Mouse (Mus musculus) kidney, embryonic 15.5 days (tissue): ENCODE data around the gene Glra4. TPM values are rescaled to one million over a fixed set of nuclear protein-coding genes. Genes with fewer than 3 reads are reported as not detected.
"Not testable (repeated sequence)": the region's sequence is repeated elsewhere in the genome, so short reads cannot be mapped to it uniquely, and the experiment has no call there.

ENCODE experiments used
- ATAC-seq: fragments of 200-750 bp; cut with Nextera tagmentation; replicated peaks from 2 replicates; pipeline ENCODE4 v1.8.0; 2017; ENCODE audit warnings: moderate TSS enrichment; ENCODE audit not compliant: low FRiP score
- H3K27ac ChIP-seq: fragments of 300-500 bp; sonication (generic); 2 replicates; pipeline ENCODE4 v1.5.1; 2015; ENCODE audit warnings: mild to moderate bottlenecking, inconsistent platforms
- H3K27me3 ChIP-seq: fragments of 300-500 bp; sonication (generic); 2 replicates; pipeline ENCODE4 v1.6.1; 2015; ENCODE audit warnings: inconsistent platforms
- H3K36me3 ChIP-seq: fragments of 300-500 bp; sonication (generic); 2 replicates; pipeline ENCODE4 v1.6.1; 2015; ENCODE audit warnings: inconsistent platforms
- H3K4me1 ChIP-seq: fragments of 300-500 bp; sonication (generic); 2 replicates; pipeline ENCODE4 v1.6.1; 2015; ENCODE audit warnings: inconsistent platforms
- H3K4me2 ChIP-seq: fragments of 300-500 bp; sonication (generic); 2 replicates; pipeline ENCODE4 v1.6.1; 2015; ENCODE audit warnings: moderate library complexity, mild to moderate bottlenecking, inconsistent platforms
- H3K4me3 ChIP-seq: fragments of 300-500 bp; sonication (generic); replicated peaks from 2 replicates; pipeline ENCODE4 v1.5.1; 2015; ENCODE audit warnings: mild to moderate bottlenecking, inconsistent platforms
- H3K9ac ChIP-seq: fragments of 300-500 bp; sonication (generic); 2 replicates; pipeline ENCODE4 v1.6.1; 2015; ENCODE audit warnings: mild to moderate bottlenecking, inconsistent platforms
- H3K9me3 ChIP-seq: fragments of 300-500 bp; sonication (generic); replicated peaks from 2 replicates; pipeline ENCODE4 v1.6.1; 2016; ENCODE audit warnings: inconsistent platforms
- WGBS: fragments of 180-500 bp; shearing (Covaris S2); methylation state at CpG from one replicate; pipeline ENCODE4 v1.1.7; 2015; ENCODE audit warnings: mixed read lengths; 5-methylcytosine and 5-hydroxymethylcytosine counted together
- polyA plus RNA-seq: library from polyadenylated mRNA; unstranded; fragments of >200 nt; fragmentation: Nextera tagmentation; extraction: Ambion mirVana; gene quantifications from 2 replicates; pipeline ENCODE4 v1.2.1, GENCODE M21; 2015

Glra4 gene
- polyA plus RNA-seq, 1 experiment from 2014 or later: not detected

DNA sequence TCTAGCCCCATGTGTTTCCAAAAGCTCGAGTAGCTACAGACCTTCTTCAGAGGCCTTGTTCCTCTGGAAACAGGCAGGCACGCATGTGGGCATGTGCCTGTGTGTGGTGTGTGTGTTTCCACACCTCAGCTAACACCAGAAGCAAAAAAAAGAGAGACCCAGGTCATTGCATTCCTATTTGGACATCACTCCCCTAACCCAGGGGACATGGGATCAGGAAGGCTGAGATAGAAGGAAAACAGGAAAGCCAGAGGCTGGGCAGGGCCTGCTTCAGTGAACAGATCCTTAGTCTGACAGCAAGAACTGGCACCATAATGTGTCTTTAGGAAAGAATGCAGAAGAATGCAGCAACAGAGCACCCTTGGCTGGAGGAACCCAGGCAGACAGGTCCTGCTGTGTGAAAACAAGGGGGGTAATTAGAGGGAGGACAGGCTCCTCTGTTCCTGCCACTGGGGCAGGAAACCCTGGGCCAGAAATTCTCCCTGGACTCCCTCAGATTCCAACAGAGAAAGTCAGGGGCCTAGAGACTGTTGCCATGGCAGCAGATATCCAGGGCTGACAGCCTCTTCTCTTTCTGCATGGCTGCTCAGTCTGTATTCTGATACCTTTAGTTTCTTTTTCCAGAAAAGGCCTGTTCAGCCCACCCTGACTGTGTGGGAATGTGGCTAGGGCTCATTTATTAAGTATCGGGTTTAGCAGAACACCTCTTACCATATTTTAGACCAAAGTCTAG, 65.0 kb downstream of the Glra4 start:
- H3K27ac ChIP-seq, H3K9ac ChIP-seq, H3K4me2 ChIP-seq, H3K9me3 ChIP-seq, H3K4me3 ChIP-seq, H3K36me3 ChIP-seq, H3K4me1 ChIP-seq: not testable (repeated sequence)
- peak; percentile 95 for ATAC-seq
- peaks cover 22% of the 10 kb centered on the region for H3K27me3 ChIP-seq
- 35% methylated on average over 3 of the region's 3 CpGs for WGBS

DNA sequence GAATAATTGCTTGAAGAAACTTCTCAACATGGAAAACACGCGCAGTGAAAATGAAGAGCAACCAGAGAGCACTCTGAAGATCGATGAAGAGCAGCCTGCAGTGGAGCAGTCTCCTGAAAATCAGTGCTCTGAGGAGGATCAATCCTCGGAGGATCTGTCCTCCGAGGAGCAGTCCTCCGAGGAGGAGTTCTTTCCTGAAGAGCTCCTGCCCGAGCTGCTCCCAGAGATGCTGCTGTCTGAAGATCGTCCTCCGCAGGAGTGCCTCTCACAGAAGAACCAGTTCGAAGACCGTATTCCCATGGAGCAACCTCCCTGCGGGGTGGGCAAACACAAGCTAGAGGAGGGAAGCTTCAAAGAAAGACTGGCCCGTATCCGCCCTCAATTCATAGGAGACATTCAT, 71.2 kb downstream of the Glra4 start:
- peak; percentile 55 for ATAC-seq

GRCm38 (mm10) chrX:136708168-136708681, 71.7 kb downstream of the Glra4 start:
- 0 out of 2 replicates have a peak, but pooled peaks cover 2% of the 10 kb centered on the region for H3K4me1 ChIP-seq
- peak overlapping the region; percentile 56 for H3K9ac ChIP-seq
- peaks cover 15% of the 10 kb centered on the region for H3K27me3 ChIP-seq
- H3K27ac ChIP-seq: peak overlapping the region; percentile 85
- no peaks in the 10 kb centered on the region for H3K9me3 ChIP-seq
- ATAC-seq: peak; percentile 90
- H3K36me3 ChIP-seq: no peaks in the 10 kb centered on the region
- peak overlapping the region; percentile 60 for H3K4me2 ChIP-seq
- peak overlapping the region; percentile 54 for H3K4me3 ChIP-seq
- WGBS: 11% methylated on average over 18 of the region's 18 CpGs

More for the DNA sequence above, 71.2 kb downstream of the Glra4 start:
- Histone ChIP-seq H3K27ac (peak overlapping the region; percentile 85), H3K4me1 (0 out of 2 replicates have a peak, but pooled peaks cover 2% of the 10 kb centered on the region), H3K4me3 (peak overlapping the region; percentile 54), H3K27me3 (peaks cover 15% of the 10 kb centered on the region), H3K36me3 (no peaks in the 10 kb centered on the region), H3K4me2 (peak overlapping the region; percentile 60), H3K9me3 (no peaks in the 10 kb centered on the region), H3K9ac (peak overlapping the region; percentile 56)
- 29% methylated on average over 14 of the region's 14 CpGs for WGBS

Other genes with a start within 250 kb of the Glra4 start
- not detected in 2 replicates for gene Kir3dl2, start 236.1 kb downstream of the Glra4 start, polyA plus RNA-seq
- gene Tceal3, start 189.3 kb downstream of the Glra4 start, polyA plus RNA-seq: 9.2 and 10.5 TPM in 2 replicates
- 10.4 and 11.8 TPM in 2 replicates for gene Tceal1, start 72.2 kb downstream of the Glra4 start, polyA plus RNA-seq
- gene Morf4l2, start 36.5 kb downstream of the Glra4 start, polyA plus RNA-seq: 557 and 568 TPM in 2 replicates
- gene Plp1, start 42.5 kb upstream of the Glra4 start, polyA plus RNA-seq: 3.4 and 4.7 TPM in 2 replicates
- gene Rab9b, start 88.6 kb upstream of the Glra4 start, polyA plus RNA-seq: 0.19 and 0.25 TPM in 2 replicates
- not detected in 2 replicates for gene H2bfm, start 147.2 kb upstream of the Glra4 start, polyA plus RNA-seq
- 37.5 and 45.9 TPM in 2 replicates for gene Tmsb15b2, start 195.4 kb upstream of the Glra4 start, polyA plus RNA-seq
- gene Tmsb15l, start 196.7 kb upstream of the Glra4 start, polyA plus RNA-seq: 1.8 and 2.4 TPM in 2 replicates
- 23.3 and 27.1 TPM in 2 replicates for gene Tmsb15b1, start 196.7 kb upstream of the Glra4 start, polyA plus RNA-seq
- gene Zcchc18, start 213.0 kb upstream of the Glra4 start, polyA plus RNA-seq: 23.4 and 27.9 TPM in 2 replicates